Mouse (Mus musculus): ENCODE results near the gene Srrm3.

- TF ChIP-seq CTCF (IDR thresholded peaks at IDR 0.05; ENCODE audit: low read depth): no peak
- no peak for TF ChIP-seq EP300 (IDR thresholded peaks at IDR 0.05; ENCODE audit: low read depth)
These were observed 88.3 kb downstream of the Srrm3 start for GRCm38 (mm10) chr5:135894958-135895357.

Measured in liver, postnatal 0 days (tissue).